Mouse (Mus musculus) fat pad, adult 2 months (tissue): ENCODE measurements around the gene Olfr888.

Source experiments
- DNase-seq: peaks from one replicate; pipeline ENCODE4 v3.0.0-alpha.2; 2011; ENCODE audit warnings: low read depth, low spot score; ENCODE audit errors: extremely low read depth

The Olfr888 gene

DNA sequence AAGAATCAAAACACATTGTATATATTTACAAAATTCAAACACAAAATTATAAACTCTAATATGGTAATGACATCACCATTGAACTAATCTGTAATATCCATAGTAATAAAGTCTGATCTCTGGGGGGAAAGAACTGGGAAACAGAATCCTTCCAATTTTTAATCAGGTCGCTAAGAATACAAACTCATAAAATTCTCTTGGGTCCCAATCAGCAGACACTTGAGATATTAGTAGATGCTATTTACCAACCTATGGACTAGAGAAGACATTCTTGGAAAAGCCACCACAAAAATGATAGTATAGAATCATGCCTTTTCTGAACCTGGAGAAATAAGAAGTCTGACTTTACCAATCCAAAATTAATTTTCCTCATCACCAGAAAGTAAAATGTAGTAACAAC is at the start of gene Olfr888:
Olfr888 (plus strand) TSS at position 301 of the 400 bp plus-strand sequence.
- no peak for DNase-seq

DNA sequence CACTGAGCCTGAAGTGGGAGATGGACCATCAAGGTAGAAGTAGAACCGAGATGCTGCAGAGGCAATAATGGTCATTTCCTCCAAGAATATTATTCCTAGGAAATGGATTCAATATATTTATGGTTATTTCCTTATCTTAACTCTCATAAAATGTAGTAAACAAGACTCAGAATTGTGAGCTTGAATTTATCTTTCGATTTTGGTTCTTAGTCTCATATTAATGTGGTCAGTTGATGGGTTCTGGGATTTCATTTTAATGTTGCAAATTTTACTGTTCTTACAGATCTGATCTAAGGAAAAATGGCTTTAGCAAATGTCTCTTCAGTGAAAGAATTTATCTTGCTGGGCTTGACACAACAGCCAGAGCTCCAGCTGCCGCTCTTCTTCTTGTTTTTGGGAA is 46.9 kb upstream of the Olfr888 start, which contains the start of gene Olfr885:
Olfr885 (plus strand) TSS at position 301 of the 400 bp plus-strand sequence.
- no peak for DNase-seq

DNA sequence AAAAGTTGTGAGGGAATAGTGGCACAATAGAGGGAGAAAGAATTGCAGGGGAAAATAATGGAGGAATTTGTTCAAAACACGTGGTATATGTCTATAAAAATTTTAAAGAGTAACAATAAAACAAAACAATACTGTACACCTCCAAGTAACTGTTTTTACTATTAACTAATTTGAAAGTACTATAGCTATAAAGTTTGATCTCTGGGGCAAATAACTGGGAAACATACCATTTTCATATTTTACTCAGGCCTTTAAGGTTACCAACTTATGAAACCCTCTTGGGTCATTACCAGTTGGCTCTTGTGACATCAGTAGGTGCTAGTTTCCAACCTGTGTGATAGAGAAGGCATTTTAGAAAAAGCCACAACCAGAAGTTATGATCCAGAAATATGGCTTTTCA is 24.2 kb upstream of the Olfr888 start, which contains the start of gene Olfr887:
Olfr887 (plus strand) TSS at position 301 of the 400 bp plus-strand sequence.
- DNase-seq: no peak

DNA sequence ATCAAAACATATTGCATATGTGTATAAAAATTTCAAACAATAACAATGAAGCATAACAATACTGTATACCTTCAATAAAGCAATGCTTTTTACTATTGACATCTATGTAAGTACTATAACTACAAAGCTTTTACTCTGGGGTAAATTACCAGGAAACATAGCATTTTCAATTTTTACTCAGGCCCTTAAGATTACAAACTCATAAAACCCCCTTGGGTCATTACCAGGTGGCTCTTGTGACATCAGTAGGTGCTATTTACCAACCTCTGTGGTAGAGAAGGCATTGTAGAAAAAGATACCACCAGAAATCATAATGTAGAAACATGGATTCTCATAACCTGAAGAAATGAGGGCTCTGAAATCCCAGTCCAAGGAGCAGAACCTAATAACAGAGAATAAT is 7.0 kb downstream of the Olfr888 start, which contains the start of gene Olfr889:
Olfr889 (plus strand) TSS at position 301 of the 400 bp plus-strand sequence.
- DNase-seq: no peak

DNA sequence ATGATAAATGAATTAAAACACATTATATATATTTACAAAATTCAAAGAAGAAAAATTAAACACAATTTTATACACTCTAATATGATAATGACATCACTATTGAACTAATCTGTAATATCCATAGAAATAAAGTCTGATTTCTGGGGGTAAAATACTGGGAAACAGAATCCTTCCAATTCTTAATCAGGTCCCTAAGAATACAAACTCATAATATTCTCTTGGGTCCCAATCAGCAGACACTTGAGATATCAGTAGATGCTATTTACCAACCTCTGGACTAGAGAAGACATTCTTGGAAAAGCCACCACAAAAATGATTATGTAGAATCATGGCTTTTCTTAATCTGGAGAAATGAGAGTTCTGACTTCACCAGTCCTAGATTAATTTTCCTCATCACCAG is 34.3 kb downstream of the Olfr888 start, which contains the start of gene Olfr890:
Olfr890 (plus strand) TSS at position 301 of the 400 bp plus-strand sequence.
- no peak for DNase-seq
